Mouse (Mus musculus): ENCODE data around the gene Ganc. TPM values are rescaled to one million over a fixed set of nuclear protein-coding genes. Genes with fewer than 3 reads are reported as not detected.

Ganc gene
- polyA plus RNA-seq, 1 experiment from 2014 or later: 6.8 TPM

GRCm38 (mm10) chr2:120465397-120465785 is 61.7 kb downstream of the Ganc start:
- 77% methylated on average over 5 of the region's 5 CpGs for WGBS (ENCODE audit: insufficient replicate concordance)
- no peak for TF ChIP-seq CTCF (IDR thresholded peaks at IDR 0.05; ENCODE audit: low read depth)
- no peak for TF ChIP-seq EP300 (IDR thresholded peaks at IDR 0.05; ENCODE audit: low read depth)
- Histone ChIP-seq H3K36me3 (replicated peaks; ENCODE audit: insufficient read depth, low read length) (0 out of 2 replicates have a peak, but pooled peaks cover 4% of the 10 kb centered on the region), H3K27me3 (ENCODE audit: insufficient read depth, low read length) (no peaks in the 10 kb centered on the region), H3K27ac (ENCODE audit: low read depth) (peak overlapping the region; percentile 31; the same call in 1 of the 2 replicates), H3K4me2 (ENCODE audit: low read depth, low read length) (no peak overlapping the region), H3K9ac (replicated peaks) (no peak overlapping the region), H3K9me3 (ENCODE audit: low read length) (no peaks in the 10 kb centered on the region), H3K4me3 (ENCODE audit: low read depth, low read length) (no peak overlapping the region), H3K4me1 (ENCODE audit: insufficient read depth) (peaks cover 15% of the 10 kb centered on the region)
- no peak for ATAC-seq
- DNase-seq: no peak

- peaks cover 15% of the 10 kb centered on the region for H3K4me1 ChIP-seq (ENCODE audit: insufficient read depth)
- no peak overlapping the region for H3K4me3 ChIP-seq (ENCODE audit: low read depth, low read length)
- H3K4me2 ChIP-seq (ENCODE audit: low read depth, low read length): no peak overlapping the region
- H3K36me3 ChIP-seq (replicated peaks; ENCODE audit: insufficient read depth, low read length): no peaks in the 10 kb centered on the region
- no peaks in the 10 kb centered on the region for H3K27me3 ChIP-seq (ENCODE audit: insufficient read depth, low read length)
- no peaks in the 10 kb centered on the region for H3K9me3 ChIP-seq (ENCODE audit: low read length)
- H3K27ac ChIP-seq (ENCODE audit: low read depth): no peak overlapping the region
- TF ChIP-seq CTCF (IDR thresholded peaks at IDR 0.05; ENCODE audit: low read depth): no peak
- no peak for TF ChIP-seq EP300 (IDR thresholded peaks at IDR 0.05; ENCODE audit: low read depth)
- no peak for ATAC-seq
- DNase-seq: no peak
- no peak overlapping the region for H3K9ac ChIP-seq (replicated peaks)
These were observed 64.3 kb downstream of the Ganc start for GRCm38 (mm10) chr2:120468011-120468410.

- Histone ChIP-seq H3K4me2 (ENCODE audit: low read depth, low read length) (no peak overlapping the region), H3K4me3 (ENCODE audit: low read depth, low read length) (no peak overlapping the region), H3K27me3 (ENCODE audit: insufficient read depth, low read length) (no peaks in the 10 kb centered on the region), H3K9ac (replicated peaks) (no peak overlapping the region), H3K4me1 (ENCODE audit: insufficient read depth) (peaks cover 11% of the 10 kb centered on the region), H3K36me3 (replicated peaks; ENCODE audit: insufficient read depth, low read length) (no peaks in the 10 kb centered on the region), H3K27ac (ENCODE audit: low read depth) (no peak overlapping the region), H3K9me3 (ENCODE audit: low read length) (no peaks in the 10 kb centered on the region)
- WGBS (ENCODE audit: insufficient replicate concordance): 43% methylated on average over 3 of the region's 3 CpGs
- ATAC-seq (no peak), DNase-seq (no peak)
- TF ChIP-seq CTCF (IDR thresholded peaks at IDR 0.05; ENCODE audit: low read depth) (no peak), EP300 (IDR thresholded peaks at IDR 0.05; ENCODE audit: low read depth) (no peak)
These were observed 65.5 kb downstream of the Ganc start for GRCm38 (mm10) chr2:120469220-120469619.

DNA sequence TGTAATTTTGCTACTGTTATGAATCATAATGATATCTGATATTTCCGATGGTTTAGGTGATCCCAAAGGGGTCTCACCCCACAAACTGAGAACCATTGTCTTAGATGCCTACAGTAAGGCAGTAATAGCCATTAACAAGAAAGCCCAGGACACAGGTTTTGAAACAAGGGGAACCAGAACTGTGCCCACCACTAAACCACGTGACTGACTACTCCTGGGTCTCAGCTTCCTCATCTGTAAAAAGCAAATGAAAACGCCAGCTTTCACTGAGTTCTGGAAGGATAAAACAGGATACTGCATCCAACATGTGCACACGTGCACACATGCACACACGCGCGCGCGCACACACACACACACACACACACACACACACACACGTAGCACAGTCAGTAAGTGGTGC is 66.0 kb downstream of the Ganc start:
- TF ChIP-seq EP300 (IDR thresholded peaks at IDR 0.05; ENCODE audit: low read depth) (no peak), CTCF (IDR thresholded peaks at IDR 0.05; ENCODE audit: low read depth) (no peak)
- Histone ChIP-seq H3K9me3 (ENCODE audit: low read length) (no peaks in the 10 kb centered on the region), H3K27me3 (ENCODE audit: insufficient read depth, low read length) (no peaks in the 10 kb centered on the region), H3K4me1 (ENCODE audit: insufficient read depth) (peaks cover 9% of the 10 kb centered on the region), H3K4me2 (ENCODE audit: low read depth, low read length) (no peak overlapping the region), H3K36me3 (replicated peaks; ENCODE audit: insufficient read depth, low read length) (no peaks in the 10 kb centered on the region), H3K4me3 (ENCODE audit: low read depth, low read length) (no peak overlapping the region), H3K9ac (replicated peaks) (no peak overlapping the region), H3K27ac (ENCODE audit: low read depth) (no peak overlapping the region)
- 68% methylated on average over 10 of the region's 10 CpGs for WGBS (ENCODE audit: insufficient replicate concordance)
- ATAC-seq (no peak), DNase-seq (no peak)

DNA sequence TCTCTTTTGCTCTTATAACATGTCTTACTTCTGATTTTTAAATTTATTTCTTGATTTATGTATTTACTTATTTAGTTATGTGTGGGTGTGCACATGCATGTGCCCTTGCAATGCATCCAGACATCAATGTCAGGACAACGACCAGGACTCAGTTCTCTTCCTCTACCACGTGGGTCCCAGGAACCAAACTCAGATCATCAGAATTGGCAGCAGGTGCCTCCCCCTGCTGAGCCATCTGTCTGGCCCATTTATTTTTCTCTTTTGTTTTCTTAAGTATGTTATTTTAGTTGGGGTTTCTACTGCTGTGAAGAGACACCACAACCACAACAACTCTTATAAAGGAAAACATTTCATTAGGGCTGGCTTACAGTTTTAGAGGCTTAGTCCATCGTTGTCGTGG is 67.2 kb downstream of the Ganc start:
- H3K9me3 ChIP-seq (ENCODE audit: low read length): no peaks in the 10 kb centered on the region

GRCm38 (mm10) chr2:120476277-120477087 is 72.8 kb downstream of the Ganc start:
- H3K27me3 ChIP-seq (ENCODE audit: insufficient read depth, low read length): no peaks in the 10 kb centered on the region
- no peak overlapping the region for H3K9ac ChIP-seq (replicated peaks)
- DNase-seq (no peak), ATAC-seq (no peak)
- H3K4me3 ChIP-seq (ENCODE audit: low read depth, low read length): no peak overlapping the region
- no peak overlapping the region for H3K27ac ChIP-seq (ENCODE audit: low read depth)
- no peaks in the 10 kb centered on the region for H3K4me1 ChIP-seq (ENCODE audit: insufficient read depth)
- H3K36me3 ChIP-seq (replicated peaks; ENCODE audit: insufficient read depth, low read length): no peaks in the 10 kb centered on the region
- no peak overlapping the region for H3K4me2 ChIP-seq (ENCODE audit: low read depth, low read length)
- WGBS (ENCODE audit: insufficient replicate concordance): 80% methylated on average over 13 of the region's 13 CpGs
- no peak for TF ChIP-seq EP300 (IDR thresholded peaks at IDR 0.05; ENCODE audit: low read depth)
- no peak for TF ChIP-seq CTCF (IDR thresholded peaks at IDR 0.05; ENCODE audit: low read depth)
- H3K9me3 ChIP-seq (ENCODE audit: low read length): no peaks in the 10 kb centered on the region

More for the DNA sequence above, 67.2 kb downstream of the Ganc start:
- H3K4me2 ChIP-seq (ENCODE audit: low read depth, low read length): no peak overlapping the region
- TF ChIP-seq EP300 (IDR thresholded peaks at IDR 0.05; ENCODE audit: low read depth): no peak
- TF ChIP-seq CTCF (IDR thresholded peaks at IDR 0.05; ENCODE audit: low read depth): no peak
- no peak overlapping the region for H3K27ac ChIP-seq (ENCODE audit: low read depth)
- WGBS (ENCODE audit: insufficient replicate concordance): 77% methylated on average over 4 of the region's 4 CpGs
- no peaks in the 10 kb centered on the region for H3K36me3 ChIP-seq (replicated peaks; ENCODE audit: insufficient read depth, low read length)
- ATAC-seq (no peak), DNase-seq (no peak)
- H3K4me3 ChIP-seq (ENCODE audit: low read depth, low read length): no peak overlapping the region
- no peak overlapping the region for H3K9ac ChIP-seq (replicated peaks)
- no peaks in the 10 kb centered on the region for H3K4me1 ChIP-seq (ENCODE audit: insufficient read depth)
- no peaks in the 10 kb centered on the region for H3K27me3 ChIP-seq (ENCODE audit: insufficient read depth, low read length)
